Mouse (Mus musculus): ENCODE data around the gene Srsf2. TPM values are rescaled to one million over a fixed set of nuclear protein-coding genes. Genes with fewer than 3 reads are reported as not detected.
A peak's percentile ranks its signal among the peaks of the same experiment; 100 is the strongest.

Srsf2 gene
- total RNA-seq, 2 experiments from 2014 or later, result 156 to 162 TPM

DNA sequence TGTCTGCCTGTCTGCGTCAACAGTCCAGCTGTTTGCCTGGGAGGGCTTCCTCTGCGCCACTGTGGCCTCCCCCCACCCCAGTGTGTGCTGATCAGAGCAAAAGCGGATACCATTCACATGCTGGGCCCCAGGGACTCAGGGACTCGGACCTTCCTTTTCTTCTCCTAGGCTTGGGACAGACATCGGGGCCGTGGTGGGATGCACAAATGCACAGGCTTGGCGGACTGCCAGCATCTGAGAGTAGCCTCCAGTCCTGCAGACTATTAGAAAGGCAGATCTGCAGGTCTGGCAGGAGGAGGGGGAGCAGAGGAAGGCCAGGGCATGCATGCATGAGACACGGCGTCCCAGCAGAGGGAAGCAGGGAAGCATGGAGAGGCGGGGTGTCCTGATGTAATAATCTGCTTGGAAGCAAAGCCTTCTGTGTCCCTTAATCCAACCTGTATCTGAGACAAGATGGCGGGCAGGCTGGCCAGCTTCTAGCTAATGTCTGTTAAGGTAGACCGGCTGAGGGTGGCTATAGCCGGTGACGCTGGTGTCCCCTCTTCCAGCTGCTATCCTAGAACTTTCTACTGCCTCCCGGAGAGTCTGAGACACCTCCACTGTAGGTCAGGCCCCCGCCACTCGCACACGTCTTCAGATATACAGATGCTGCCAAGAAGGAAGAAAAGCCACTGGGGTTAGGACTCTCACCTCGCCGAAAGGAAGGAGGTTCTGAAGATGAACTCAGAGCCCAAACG lies 39.9 kb downstream of the Srsf2 start:
- no peak for DNase-seq (ENCODE audit: extremely low spot score in 1 of 2, low spot score in 1 of 2)

DNA sequence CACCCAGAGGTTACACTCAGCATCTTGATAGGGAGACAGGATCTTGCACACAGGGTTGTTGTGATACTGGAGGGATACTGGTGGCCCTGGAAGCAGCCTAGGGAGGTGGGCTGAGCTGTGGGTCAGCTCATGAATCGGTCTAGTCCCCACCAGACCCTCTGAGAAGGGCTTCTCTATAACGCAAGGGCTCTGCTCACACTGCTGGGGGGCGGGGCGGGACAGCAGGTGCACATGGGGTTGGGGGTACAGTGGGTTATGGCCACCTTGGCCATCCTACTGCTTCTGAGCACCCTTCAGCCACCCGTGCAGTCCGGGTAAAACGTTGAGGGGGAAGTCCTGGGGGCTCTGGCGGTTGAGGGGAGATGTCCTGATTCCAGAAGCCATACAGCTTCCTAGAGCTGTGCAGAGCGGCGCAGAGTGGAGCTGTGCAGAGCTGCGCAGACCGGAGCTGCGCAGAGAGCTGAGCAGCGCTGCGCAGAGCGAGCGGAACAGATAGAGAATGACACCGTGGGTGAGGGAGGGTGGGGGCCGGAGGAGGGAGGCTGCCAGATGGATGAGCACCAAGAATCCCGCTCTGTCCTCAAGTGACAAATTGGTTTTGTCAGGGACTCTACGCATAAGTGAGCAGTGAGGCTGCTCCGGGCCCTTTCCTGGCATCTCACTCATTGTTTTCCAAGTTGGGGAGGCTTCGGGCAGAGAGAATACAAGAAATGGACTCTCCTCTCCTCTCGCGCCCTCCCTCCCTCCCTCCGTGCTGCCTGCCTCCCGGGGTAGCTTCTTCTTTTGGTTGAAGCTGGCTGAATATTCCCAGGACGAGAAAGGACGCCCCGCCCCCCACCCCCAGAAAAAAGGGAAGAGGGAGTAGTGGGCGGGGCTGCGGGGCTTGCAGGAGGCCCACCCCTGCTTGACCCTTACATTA lies 41.7 kb downstream of the Srsf2 start:
- DNase-seq (ENCODE audit: extremely low spot score in 1 of 2, low spot score in 1 of 2), result peak; percentile 54 to 60

DNA sequence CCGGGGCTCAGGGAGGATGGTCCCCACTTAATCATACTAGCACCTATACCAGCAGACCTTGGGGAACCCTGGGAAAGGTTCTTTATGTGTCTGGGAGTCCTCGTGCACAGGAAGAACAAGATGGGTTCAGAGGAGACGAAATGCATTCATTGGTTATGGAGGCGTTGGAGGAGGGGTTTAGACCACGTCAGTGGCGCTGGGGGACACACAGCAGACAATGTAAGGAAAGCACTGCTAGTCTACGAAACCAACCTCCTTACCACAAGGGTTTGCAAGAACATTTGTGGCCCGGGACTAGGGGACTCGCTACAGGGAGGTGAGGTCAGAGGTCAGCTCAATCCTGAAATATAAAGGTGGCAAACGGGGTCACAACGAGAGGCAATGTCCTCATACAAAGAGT lies 42.4 kb downstream of the Srsf2 start:
- no peak for DNase-seq (ENCODE audit: extremely low spot score in 1 of 2, low spot score in 1 of 2)

DNA sequence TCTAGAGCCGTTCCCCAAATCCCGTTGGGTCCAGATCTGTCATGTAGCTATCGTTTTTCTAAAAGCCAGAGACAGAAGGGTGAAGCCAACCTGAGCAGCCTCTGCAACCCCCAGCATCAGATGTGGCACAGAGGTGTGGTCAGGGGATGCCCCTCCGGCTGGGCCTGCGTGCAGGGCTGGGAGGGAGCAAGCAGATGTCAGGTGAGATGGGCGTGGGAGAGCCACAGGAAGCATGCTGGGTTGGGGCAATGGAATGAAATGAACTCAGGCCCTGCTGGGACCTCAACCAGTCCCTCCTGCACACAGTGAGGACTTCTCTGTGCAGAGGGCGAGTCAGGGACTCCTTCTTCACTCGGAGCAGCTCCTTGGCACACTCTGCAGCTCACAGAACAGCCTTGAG lies 43.4 kb downstream of the Srsf2 start:
- DNase-seq (ENCODE audit: extremely low spot score in 1 of 2, low spot score in 1 of 2), result no peak

DNA sequence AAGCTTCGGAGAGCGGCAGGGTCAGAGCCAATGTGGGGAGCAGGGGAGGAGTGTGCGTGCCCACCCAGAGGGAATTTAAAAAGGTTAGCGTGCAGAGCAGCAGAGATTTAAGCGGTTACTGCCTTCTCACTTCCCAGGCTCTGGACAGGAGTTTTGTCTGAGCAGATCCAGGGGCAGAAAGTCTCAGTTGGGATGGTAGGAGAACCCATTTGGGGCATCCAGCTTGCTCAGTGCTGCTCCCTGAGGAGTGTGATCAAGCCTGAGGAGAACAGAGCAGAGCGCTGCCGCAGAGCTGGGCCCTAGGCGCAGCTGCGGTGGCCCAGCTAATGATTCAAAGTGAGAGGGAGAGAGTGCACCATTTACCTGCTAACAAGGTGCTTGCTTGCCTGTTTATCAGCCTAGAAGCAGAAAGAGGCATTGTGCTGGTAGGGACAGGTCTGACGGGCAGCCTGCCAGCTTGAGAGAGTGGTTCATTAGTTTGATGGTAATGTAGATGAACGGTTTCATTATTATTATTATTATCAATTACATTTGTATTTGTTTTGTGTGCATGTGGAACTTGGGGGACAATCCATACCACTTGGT lies 44.0 kb downstream of the Srsf2 start:
- no peak for DNase-seq (ENCODE audit: extremely low spot score in 1 of 2, low spot score in 1 of 2)

GRCm38 (mm10) chr11:116807938-116808606 lies 44.8 kb downstream of the Srsf2 start:
- peak; percentile 79 to 95 for DNase-seq (ENCODE audit: extremely low spot score in 1 of 2, low spot score in 1 of 2)

- no peak for DNase-seq (ENCODE audit: extremely low spot score in 1 of 2, low spot score in 1 of 2)
Observed at GRCm38 (mm10) chr11:116807526-116807925, 45.4 kb downstream of the Srsf2 start.

GRCm38 (mm10) chr11:116807116-116807515 lies 45.8 kb downstream of the Srsf2 start:
- no peak for DNase-seq (ENCODE audit: extremely low spot score in 1 of 2, low spot score in 1 of 2)

GRCm38 (mm10) chr11:116806136-116807071 lies 46.5 kb downstream of the Srsf2 start:
- DNase-seq (ENCODE audit: extremely low spot score in 1 of 2, low spot score in 1 of 2), result no peak

GRCm38 (mm10) chr11:116802709-116803108 lies 50.2 kb downstream of the Srsf2 start:
- no peak for DNase-seq (ENCODE audit: extremely low spot score in 1 of 2, low spot score in 1 of 2)

GRCm38 (mm10) chr11:116801106-116801505 lies 51.8 kb downstream of the Srsf2 start:
- no peak for DNase-seq (ENCODE audit: extremely low spot score in 1 of 2, low spot score in 1 of 2)

Other genes with a start within 250 kb of the Srsf2 start
- gene Rhbdf2, start 226.1 kb downstream of the Srsf2 start, total RNA-seq (2021), result 1 to 10 TPM; 1.1 to 1.8 TPM
- 1 to 10 TPM; 6.4 to 7.0 TPM for gene Prcd, start 199.6 kb downstream of the Srsf2 start, total RNA-seq (2021)
- gene Cygb, start 198.8 kb downstream of the Srsf2 start, total RNA-seq (2021), result 10 to 100 TPM; 65.7 to 78.3 TPM
- gene St6galnac1, start 77.6 kb downstream of the Srsf2 start, total RNA-seq (2021), result not detected
- 10 to 100 TPM; 16.8 to 21.2 TPM for gene Mxra7, start 25.0 kb downstream of the Srsf2 start, total RNA-seq (2021)
- gene Mettl23, start 9.8 kb downstream of the Srsf2 start, total RNA-seq (2021), result 10 to 100 TPM; 23.8 to 29.5 TPM
- 10 to 100 TPM; 30.3 TPM for gene Jmjd6, start 9.6 kb downstream of the Srsf2 start, total RNA-seq (2021)
- 10 to 100 TPM; 35.8 to 49.4 TPM for gene Mfsd11, start 654 bp downstream of the Srsf2 start, total RNA-seq (2021)
- 10 to 100 TPM; 46.1 to 48.1 TPM for gene Mgat5b, start 65.8 kb upstream of the Srsf2 start, total RNA-seq (2021)

Data from layer of hippocampus, postnatal 25 days (tissue).